Mouse (Mus musculus) kidney, embryonic 16.5 days (tissue): ENCODE data around the gene Pld2. TPM values are rescaled to one million over a fixed set of nuclear protein-coding genes. Genes with fewer than 3 reads are reported as not detected.
A peak's percentile ranks its signal among the peaks of the same experiment; 100 is the strongest.
"Not testable (repeated sequence)": the region's sequence is repeated elsewhere in the genome, so short reads cannot be mapped to it uniquely, and the experiment has no call there.

Experiments
- ATAC-seq: fragments of 200-750 bp; cut with Nextera tagmentation; 2 replicates; pipeline ENCODE4 v1.8.0; 2017; ENCODE audit warnings: moderate TSS enrichment; ENCODE audit not compliant: low FRiP score, low TSS enrichment
- H3K27ac ChIP-seq: fragments of 300-500 bp; sonication (generic); 2 replicates; pipeline ENCODE4 v1.5.1; 2014; ENCODE audit warnings: low read length
- H3K27me3 ChIP-seq: fragments of 300-500 bp; sonication (generic); 2 replicates; pipeline ENCODE4 v1.6.1; 2014; ENCODE audit warnings: low read length, control low read depth, mixed read lengths; ENCODE audit not compliant: insufficient read depth
- H3K36me3 ChIP-seq: fragments of 300-500 bp; sonication (generic); 2 replicates; pipeline ENCODE4 v1.6.1; 2014; ENCODE audit warnings: low read length, control low read depth, mixed read lengths; ENCODE audit not compliant: insufficient read depth
- H3K4me1 ChIP-seq: fragments of 300-500 bp; sonication (generic); 2 replicates; pipeline ENCODE4 v1.6.1; 2014; ENCODE audit warnings: low read length, control low read depth, mixed read lengths; ENCODE audit not compliant: insufficient read depth
- H3K4me2 ChIP-seq: fragments of 300-500 bp; sonication (generic); replicated peaks from 2 replicates; pipeline ENCODE4 v1.6.1; 2014; ENCODE audit warnings: low read depth, low read length
- H3K4me3 ChIP-seq: fragments of 300-500 bp; sonication (generic); 2 replicates; pipeline ENCODE4 v1.5.1; 2014; ENCODE audit warnings: mild to moderate bottlenecking, low read length
- H3K9ac ChIP-seq: fragments of 300-500 bp; sonication (generic); replicated peaks from 2 replicates; pipeline ENCODE4 v1.6.1; 2014; ENCODE audit warnings: low read length
- H3K9me3 ChIP-seq: fragments of 300-500 bp; sonication (generic); 2 replicates; pipeline ENCODE4 v1.6.1; 2016; ENCODE audit warnings: low read length, control low read depth
- WGBS: fragments of 180-500 bp; shearing (Covaris S2); extraction: QIAGEN DNeasy Blood & Tissue Kit; methylation state at CpG from one replicate; pipeline ENCODE4 v1.1.7; 2014; 5-methylcytosine and 5-hydroxymethylcytosine counted together
- polyA plus RNA-seq: library from polyadenylated mRNA; unstranded; fragments of >200 nt; fragmentation: Nextera tagmentation; extraction: Ambion mirVana; gene quantifications from 2 replicates; pipeline ENCODE4 v1.2.1, GENCODE M21; 2015

Pld2 gene
- polyA plus RNA-seq, 1 experiment from 2014 or later, result 8.5 TPM

GRCm38 (mm10) chr11:70570614-70571013 lies 30.8 kb downstream of the Pld2 start:
- peaks cover 50% of the 10 kb centered on the region for H3K4me1 ChIP-seq
- H3K27me3 ChIP-seq, H3K9me3 ChIP-seq, H3K36me3 ChIP-seq, ATAC-seq, H3K27ac ChIP-seq, H3K4me2 ChIP-seq, H3K4me3 ChIP-seq, H3K9ac ChIP-seq: not testable (repeated sequence)
- whole genome bisulfite sequencing, result 92% methylated on average over 1 of the region's 1 CpGs

GRCm38 (mm10) chr11:70571641-70572040 lies 31.8 kb downstream of the Pld2 start:
- H3K36me3 ChIP-seq, result no peaks in the 10 kb centered on the region
- no peak for ATAC-seq
- 79% methylated on average over 1 of the region's 1 CpGs for WGBS
- no peak overlapping the region for H3K4me2 ChIP-seq
- no peaks in the 10 kb centered on the region for H3K27me3 ChIP-seq
- H3K9ac ChIP-seq, result no peak overlapping the region
- H3K9me3 ChIP-seq, result no peaks in the 10 kb centered on the region
- H3K4me1 ChIP-seq, result peaks cover 41% of the 10 kb centered on the region
- no peak overlapping the region for H3K4me3 ChIP-seq
- no peak overlapping the region for H3K27ac ChIP-seq

- 23% methylated on average over 5 of the region's 5 CpGs for WGBS
These were observed 32.6 kb downstream of the Pld2 start for GRCm38 (mm10) chr11:70572348-70572902.

GRCm38 (mm10) chr11:70573872-70574271 lies 34.0 kb downstream of the Pld2 start:
- 0 out of 2 replicates have a peak overlapping the region, but pooled peaks have one; percentile 12 for H3K9ac ChIP-seq
- H3K36me3 ChIP-seq, result no peaks in the 10 kb centered on the region
- peaks cover 50% of the 10 kb centered on the region for H3K4me1 ChIP-seq
- 72% methylated on average over 6 of the region's 6 CpGs for WGBS
- H3K4me3 ChIP-seq, result no peak overlapping the region
- H3K27me3 ChIP-seq, result no peaks in the 10 kb centered on the region
- no peak for ATAC-seq
- no peaks in the 10 kb centered on the region for H3K9me3 ChIP-seq
- no peak overlapping the region for H3K4me2 ChIP-seq
- peak overlapping the region; percentile 16; the same call in 1 of the 2 replicates for H3K27ac ChIP-seq

More at GRCm38 (mm10) chr11:70572348-70572902, 32.6 kb downstream of the Pld2 start:
- Histone ChIP-seq H3K27me3 (no peaks in the 10 kb centered on the region), H3K36me3 (no peaks in the 10 kb centered on the region), H3K27ac (peak overlapping the region; percentile 37), H3K4me3 (no peak overlapping the region), H3K4me2 (no peak overlapping the region), H3K9me3 (no peaks in the 10 kb centered on the region), H3K4me1 (peaks cover 43% of the 10 kb centered on the region), H3K9ac (no peak overlapping the region)
- ATAC-seq, result no peak

- no peaks in the 10 kb centered on the region for H3K27me3 ChIP-seq
- H3K9me3 ChIP-seq, result no peaks in the 10 kb centered on the region
- H3K4me2 ChIP-seq, result no peak overlapping the region
- no peak for ATAC-seq
- H3K27ac ChIP-seq, result no peak overlapping the region
- 59% methylated on average over 3 of the region's 3 CpGs for WGBS
- no peak overlapping the region for H3K4me3 ChIP-seq
- no peaks in the 10 kb centered on the region for H3K36me3 ChIP-seq
- no peak overlapping the region for H3K9ac ChIP-seq
- H3K4me1 ChIP-seq, result peaks cover 48% of the 10 kb centered on the region
These were observed 37.3 kb downstream of the Pld2 start for GRCm38 (mm10) chr11:70577201-70577600.

GRCm38 (mm10) chr11:70578962-70579361 lies 39.1 kb downstream of the Pld2 start:
- H3K27ac ChIP-seq, result no peak overlapping the region
- H3K9ac ChIP-seq, result no peak overlapping the region

GRCm38 (mm10) chr11:70579710-70580357 lies 40.0 kb downstream of the Pld2 start:
- no peak overlapping the region for H3K27ac ChIP-seq
- peak; percentile 18; the same call in 1 of the 2 replicates for ATAC-seq
- peaks cover 52% of the 10 kb centered on the region for H3K4me1 ChIP-seq
- no peak overlapping the region for H3K4me3 ChIP-seq
- H3K9ac ChIP-seq, result no peak overlapping the region
- H3K9me3 ChIP-seq, result no peaks in the 10 kb centered on the region
- H3K36me3 ChIP-seq, result no peaks in the 10 kb centered on the region
- H3K27me3 ChIP-seq, result no peaks in the 10 kb centered on the region
- 73% methylated on average over 9 of the region's 9 CpGs for WGBS
- H3K4me2 ChIP-seq, result no peak overlapping the region

More at GRCm38 (mm10) chr11:70578962-70579361, 39.1 kb downstream of the Pld2 start:
- H3K4me1 ChIP-seq, result peaks cover 48% of the 10 kb centered on the region
- no peaks in the 10 kb centered on the region for H3K9me3 ChIP-seq
- no peaks in the 10 kb centered on the region for H3K36me3 ChIP-seq
- 88% methylated on average over 6 of the region's 6 CpGs for WGBS
- ATAC-seq, result no peak
- H3K4me2 ChIP-seq, result no peak overlapping the region
- H3K27me3 ChIP-seq, result no peaks in the 10 kb centered on the region
- no peak overlapping the region for H3K4me3 ChIP-seq

- no peak overlapping the region for H3K9ac ChIP-seq
- no peaks in the 10 kb centered on the region for H3K27me3 ChIP-seq
- no peak for ATAC-seq
- H3K4me2 ChIP-seq, result no peak overlapping the region
- H3K36me3 ChIP-seq, result no peaks in the 10 kb centered on the region
- no peaks in the 10 kb centered on the region for H3K9me3 ChIP-seq
- peaks cover 54% of the 10 kb centered on the region for H3K4me1 ChIP-seq
- 44% methylated on average over 5 of the region's 5 CpGs for WGBS
- no peak overlapping the region for H3K27ac ChIP-seq
- H3K4me3 ChIP-seq, result no peak overlapping the region
These were observed 40.5 kb downstream of the Pld2 start for GRCm38 (mm10) chr11:70580358-70580720.

GRCm38 (mm10) chr11:70580921-70581320 lies 41.1 kb downstream of the Pld2 start:
- no peak overlapping the region for H3K9ac ChIP-seq
- WGBS, result 78% methylated on average over 3 of the region's 3 CpGs
- H3K9me3 ChIP-seq, result no peaks in the 10 kb centered on the region
- no peak for ATAC-seq
- no peaks in the 10 kb centered on the region for H3K36me3 ChIP-seq
- H3K4me2 ChIP-seq, result no peak overlapping the region
- H3K27me3 ChIP-seq, result no peaks in the 10 kb centered on the region
- peaks cover 60% of the 10 kb centered on the region for H3K4me1 ChIP-seq
- H3K4me3 ChIP-seq, result no peak overlapping the region
- H3K27ac ChIP-seq, result peak overlapping the region; percentile 21; the same call in 1 of the 2 replicates

- Histone ChIP-seq H3K27ac (no peak overlapping the region), H3K9me3 (no peaks in the 10 kb centered on the region), H3K9ac (no peak overlapping the region), H3K27me3 (no peaks in the 10 kb centered on the region), H3K4me1 (peaks cover 62% of the 10 kb centered on the region), H3K4me3 (no peak overlapping the region), H3K4me2 (no peak overlapping the region), H3K36me3 (no peaks in the 10 kb centered on the region)
- 53% methylated on average over 3 of the region's 3 CpGs for WGBS
- no peak for ATAC-seq
These were observed 42.3 kb downstream of the Pld2 start for GRCm38 (mm10) chr11:70582196-70582595.
